Mouse (Mus musculus) urinary bladder, postnatal 4 days (tissue): Measurements from ENCODE around the gene Gnaq.
"Not testable (repeated sequence)": the region's sequence is repeated elsewhere in the genome, so short reads cannot be mapped to it uniquely, and the experiment has no call there.

Experiments used
- DNase-seq, 2 experiments: peaks; one replicate each; pipeline ENCODE4 v3.0.0; 2021 to 2022; ENCODE audit warnings: low spot score in 2 of 2

Gnaq gene

GRCm38 (mm10) chr19:16147446-16147845 is 14.8 kb downstream of the Gnaq start:
- no peak for DNase-seq

- DNase-seq = no peak
These were observed 16.5 kb downstream of the Gnaq start for GRCm38 (mm10) chr19:16149094-16149493.

GRCm38 (mm10) chr19:16150328-16150727 is 17.7 kb downstream of the Gnaq start:
- DNase-seq = no peak

- no peak for DNase-seq
These were observed 21.2 kb downstream of the Gnaq start for GRCm38 (mm10) chr19:16153851-16154250.

- no peak for DNase-seq
These were observed 21.8 kb downstream of the Gnaq start for GRCm38 (mm10) chr19:16154480-16154879.

GRCm38 (mm10) chr19:16157120-16157519 is 24.5 kb downstream of the Gnaq start:
- no peak for DNase-seq

GRCm38 (mm10) chr19:16160759-16161158 is 28.1 kb downstream of the Gnaq start:
- DNase-seq = no peak

GRCm38 (mm10) chr19:16161222-16161621 is 28.6 kb downstream of the Gnaq start:
- no peak for DNase-seq

- DNase-seq = not testable (repeated sequence)
These were observed 31.8 kb downstream of the Gnaq start for GRCm38 (mm10) chr19:16164396-16164795.

- no peak for DNase-seq
These were observed 34.6 kb downstream of the Gnaq start for GRCm38 (mm10) chr19:16167185-16167584.

- DNase-seq = no peak
These were observed 35.6 kb downstream of the Gnaq start for GRCm38 (mm10) chr19:16168192-16168591.

GRCm38 (mm10) chr19:16168653-16169198 is 36.1 kb downstream of the Gnaq start:
- no peak for DNase-seq

- DNase-seq = no peak
These were observed 38.1 kb downstream of the Gnaq start for GRCm38 (mm10) chr19:16170724-16171123.

- no peak for DNase-seq
These were observed 41.1 kb downstream of the Gnaq start for GRCm38 (mm10) chr19:16173721-16174120.

GRCm38 (mm10) chr19:16176426-16176825 is 43.8 kb downstream of the Gnaq start:
- DNase-seq = no peak

GRCm38 (mm10) chr19:16177139-16177727 is 44.6 kb downstream of the Gnaq start:
- no peak for DNase-seq

- DNase-seq = no peak
These were observed 48.6 kb downstream of the Gnaq start for GRCm38 (mm10) chr19:16181258-16181657.

- DNase-seq = no peak
These were observed 49.3 kb downstream of the Gnaq start for GRCm38 (mm10) chr19:16181852-16182475.

GRCm38 (mm10) chr19:16183592-16184365 is 51.1 kb downstream of the Gnaq start:
- DNase-seq = no peak

GRCm38 (mm10) chr19:16186984-16187383 is 54.4 kb downstream of the Gnaq start:
- DNase-seq = no peak

GRCm38 (mm10) chr19:16187952-16188351 is 55.3 kb downstream of the Gnaq start:
- DNase-seq = no peak

GRCm38 (mm10) chr19:16189066-16189765 is 56.6 kb downstream of the Gnaq start:
- no peak for DNase-seq
